Mouse (Mus musculus) spleen, adult 18-20 months (tissue): ENCODE measurements around the gene Toporsl.

ENCODE experiments used
- DNase-seq, 2 experiments: peaks; one replicate each; pipeline ENCODE4 v3.0.0; 2022; ENCODE audit warnings: mixed read lengths in 2 of 2

Gene Toporsl

GRCm38 (mm10) chr4:52595927-52596326 lies at the start of gene Toporsl:
Toporsl (plus strand) TSS chr4:52596274.
- no peak for DNase-seq

DNA sequence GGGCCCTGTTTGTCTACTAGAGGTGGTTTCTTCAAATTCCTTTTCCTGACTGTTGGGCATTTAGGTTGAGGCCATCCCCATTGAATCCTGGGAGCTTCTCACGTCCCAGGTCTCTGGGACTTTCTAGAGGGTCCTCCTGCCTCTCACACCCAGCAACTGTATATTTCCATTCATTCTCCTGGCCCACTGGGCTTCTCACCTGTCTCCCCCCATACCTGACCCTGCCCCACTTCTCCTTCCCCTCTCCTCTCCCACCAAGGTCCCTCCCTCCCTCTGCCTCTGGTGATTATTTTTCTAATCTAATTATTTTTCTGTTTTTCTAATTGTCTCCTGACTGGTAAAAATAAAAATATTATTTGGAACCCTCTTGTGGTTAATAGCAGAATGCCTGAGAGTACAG lies 38.4 kb upstream of the Toporsl start:
- no peak for DNase-seq

- no peak for DNase-seq
Observed at GRCm38 (mm10) chr4:52558080-52558479, 38.0 kb upstream of the Toporsl start.

- DNase-seq = no peak
Observed at GRCm38 (mm10) chr4:52563859-52564258, 32.2 kb upstream of the Toporsl start.

GRCm38 (mm10) chr4:52586194-52586734 lies 9.8 kb upstream of the Toporsl start:
- no peak for DNase-seq

DNA sequence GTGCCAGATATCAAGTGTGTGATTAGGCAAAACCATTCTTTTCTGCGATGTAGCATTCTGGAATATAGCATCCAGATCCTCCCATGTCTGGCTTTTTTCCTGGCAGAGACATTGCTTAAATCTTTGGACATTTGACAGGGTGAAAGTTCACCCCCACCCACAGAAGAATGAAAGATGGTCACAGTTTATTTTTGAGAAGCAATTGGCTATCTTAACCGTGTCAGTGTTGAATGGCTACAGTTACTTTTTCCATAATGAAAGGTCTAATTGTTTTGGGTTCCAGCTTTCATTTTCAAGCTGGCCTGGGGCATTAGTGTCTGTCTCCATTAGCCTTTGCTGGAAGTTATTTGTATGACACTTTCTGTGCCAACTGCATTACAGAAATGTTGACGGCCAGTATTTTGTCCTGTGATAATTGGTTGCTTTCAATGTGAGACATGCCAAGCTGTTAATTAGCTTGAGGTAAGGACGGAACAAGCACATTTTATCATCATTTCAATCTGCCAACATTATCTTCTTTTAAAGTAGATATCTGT lies 2.2 kb upstream of the Toporsl start:
- no peak for DNase-seq

DNA sequence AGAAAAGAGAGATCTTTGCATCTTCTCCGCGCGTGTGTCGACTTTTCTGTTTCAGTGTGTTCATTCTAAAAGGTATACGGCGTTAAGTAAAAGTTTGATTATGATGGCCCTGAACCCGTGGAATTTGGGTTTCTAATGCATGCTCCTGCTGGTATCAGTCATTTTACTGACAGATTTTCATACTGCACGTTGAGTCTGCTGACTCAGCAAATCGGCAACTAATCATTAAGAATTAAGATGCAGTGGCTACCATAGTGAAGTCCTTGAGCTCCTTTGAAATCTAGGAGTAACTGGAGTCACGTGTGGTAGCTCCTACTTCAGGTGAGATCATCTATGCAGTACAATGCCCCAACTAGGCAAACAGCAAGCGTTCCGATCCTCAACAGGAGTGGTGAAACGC lies 1.4 kb upstream of the Toporsl start:
- DNase-seq = no peak

- no peak for DNase-seq
Observed at GRCm38 (mm10) chr4:52598180-52598881, 2.3 kb downstream of the Toporsl start.

GRCm38 (mm10) chr4:52606923-52607322 lies 10.8 kb downstream of the Toporsl start:
- no peak for DNase-seq

- no peak for DNase-seq
Observed at GRCm38 (mm10) chr4:52634986-52635385, 38.9 kb downstream of the Toporsl start.

DNA sequence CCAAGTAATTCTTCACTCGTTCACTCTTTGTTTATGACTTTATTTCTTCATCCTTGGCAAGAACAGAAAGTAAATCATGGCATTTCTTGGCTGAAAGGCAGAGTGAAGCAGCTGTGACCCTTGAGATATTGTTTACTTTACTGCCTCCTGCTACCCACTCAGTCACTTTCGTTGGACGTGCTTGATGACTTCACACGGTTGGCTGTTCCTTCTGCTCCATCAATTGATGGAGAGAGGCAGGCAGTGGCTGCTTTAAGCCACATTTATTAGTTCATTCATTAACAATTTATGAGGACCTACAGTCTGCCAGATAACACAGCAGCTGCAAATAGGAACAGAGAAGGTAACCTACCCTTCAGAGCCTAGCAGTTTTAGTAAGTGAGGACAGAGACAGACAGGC lies 51.7 kb downstream of the Toporsl start:
- DNase-seq = no peak

GRCm38 (mm10) chr4:52659701-52660100 lies 63.6 kb downstream of the Toporsl start:
- DNase-seq = no peak

DNA sequence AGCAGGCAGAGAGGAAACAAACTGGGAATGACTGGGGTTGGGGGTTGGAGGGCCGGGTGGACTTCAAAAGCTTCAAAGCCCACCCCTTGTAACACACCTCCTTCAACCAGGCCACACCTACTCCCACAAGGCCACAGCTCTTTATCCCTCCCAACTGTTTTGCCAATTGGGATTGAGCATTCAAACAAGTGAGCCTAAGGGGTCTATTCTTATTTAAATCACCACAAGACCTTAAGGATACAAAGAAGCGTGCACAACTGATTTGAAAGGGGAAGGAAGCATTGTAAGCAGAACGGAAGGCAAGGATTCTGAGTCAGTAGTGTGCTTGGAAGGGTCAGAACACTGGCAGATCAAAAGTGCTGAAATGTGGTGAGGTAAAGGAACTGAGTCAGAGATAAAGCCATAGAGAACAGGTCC lies 64.6 kb downstream of the Toporsl start:
- DNase-seq = no peak

DNA sequence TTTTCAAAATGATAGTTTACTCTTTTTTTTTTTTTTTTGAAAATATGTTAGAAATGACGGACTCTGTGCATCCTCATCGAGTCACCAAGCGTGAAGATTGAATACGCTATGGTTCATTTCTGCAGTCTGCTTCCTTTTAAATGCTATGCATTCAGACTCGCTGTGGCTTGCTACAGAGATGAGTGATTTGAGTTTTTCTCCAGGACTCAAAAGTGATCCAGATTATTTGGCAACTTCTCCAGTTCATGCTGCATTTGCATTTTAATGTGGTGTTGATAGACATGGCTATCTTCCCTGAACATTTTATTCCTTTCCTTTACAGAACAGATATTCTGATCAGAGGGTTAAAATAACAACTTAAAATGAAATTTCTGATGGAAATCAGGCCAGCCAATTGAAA lies 65.2 kb downstream of the Toporsl start:
- DNase-seq = no peak
